Mouse (Mus musculus) heart, embryonic 16.5 days (tissue): Measurements from ENCODE around the gene Gm13289. TPM values are rescaled to one million over a fixed set of nuclear protein-coding genes. Genes with fewer than 3 reads are reported as not detected.
"Not testable (repeated sequence)": the region's sequence is repeated elsewhere in the genome, so short reads cannot be mapped to it uniquely, and the experiment has no call there.

Experiments
- ATAC-seq: fragments of 200-750 bp; cut with Nextera tagmentation; replicated peaks from 2 replicates; pipeline ENCODE4 v1.8.0; 2017; ENCODE audit warnings: moderate number of reproducible peaks; ENCODE audit not compliant: insufficient read depth, low FRiP score; ENCODE audit errors: extremely low read depth
- H3K27ac ChIP-seq: fragments of 300-500 bp; sonication (generic); 2 replicates; pipeline ENCODE4 v1.5.1; 2014; ENCODE audit warnings: mild to moderate bottlenecking, low read length, control low read depth, moderate library complexity
- H3K27me3 ChIP-seq: fragments of 300-500 bp; sonication (generic); 2 replicates; pipeline ENCODE4 v1.6.1; 2014; ENCODE audit warnings: low read length, mixed read lengths; ENCODE audit not compliant: control insufficient read depth, insufficient read depth
- H3K36me3 ChIP-seq: fragments of 300-500 bp; sonication (generic); 2 replicates; pipeline ENCODE4 v1.6.1; 2014; ENCODE audit not compliant: control insufficient read depth, insufficient read depth
- H3K4me1 ChIP-seq: fragments of 300-500 bp; sonication (generic); 2 replicates; pipeline ENCODE4 v1.6.1; 2014; ENCODE audit warnings: low read length, mixed read lengths; ENCODE audit not compliant: control insufficient read depth, insufficient read depth
- H3K4me2 ChIP-seq: fragments of 300-500 bp; sonication (generic); 2 replicates; pipeline ENCODE4 v1.6.1; 2014; ENCODE audit warnings: low read depth, mild to moderate bottlenecking, control low read depth, low read length
- H3K4me3 ChIP-seq: fragments of 300-500 bp; sonication (generic); 2 replicates; pipeline ENCODE4 v1.5.1; 2014; ENCODE audit warnings: mild to moderate bottlenecking, control low read depth, low read length
- H3K9ac ChIP-seq: fragments of 300-500 bp; sonication (generic); 2 replicates; pipeline ENCODE4 v1.6.1; 2014; ENCODE audit warnings: low read length, control low read depth
- H3K9me3 ChIP-seq: fragments of 300-500 bp; sonication (generic); replicated peaks from 2 replicates; pipeline ENCODE4 v1.6.1; 2016; ENCODE audit warnings: low read length; ENCODE audit not compliant: control insufficient read depth
- WGBS: fragments of 180-500 bp; shearing (Covaris S2); extraction: QIAGEN DNeasy Blood & Tissue Kit; methylation state at CpG from one replicate; pipeline ENCODE4 v1.1.7; 2014; 5-methylcytosine and 5-hydroxymethylcytosine counted together
- polyA plus RNA-seq: library from polyadenylated mRNA; unstranded; fragments of >200 nt; fragmentation: Nextera tagmentation; extraction: Ambion mirVana; gene quantifications from 2 replicates; pipeline ENCODE4 v1.2.1, GENCODE M21; 2015

Gm13289 gene
- polyA plus RNA-seq, 1 experiment from 2014 or later, result not detected

- H3K27ac ChIP-seq, H3K9ac ChIP-seq, H3K4me3 ChIP-seq, ATAC-seq, H3K4me2 ChIP-seq, H3K36me3 ChIP-seq, H3K4me1 ChIP-seq, H3K27me3 ChIP-seq, H3K9me3 ChIP-seq: not testable (repeated sequence)
- no CpG with 5 or more reads among the region's 29 CpGs for WGBS
Observed at GRCm38 (mm10) chr4:88779550-88779949, 2.8 kb downstream of the Gm13289 start, which contains the start of gene Gm13272. Gene Gm13272, plus strand, starts transcription at chr4:88779850.

GRCm38 (mm10) chr4:88780320-88780719 is 3.6 kb downstream of the Gm13289 start:
- H3K27me3 ChIP-seq, H3K4me1 ChIP-seq, ATAC-seq, H3K4me3 ChIP-seq, H3K9ac ChIP-seq, H3K27ac ChIP-seq, H3K9me3 ChIP-seq, H3K36me3 ChIP-seq, H3K4me2 ChIP-seq: not testable (repeated sequence)
- 41% methylated on average over 15 of the region's 18 CpGs for WGBS

GRCm38 (mm10) chr4:88781831-88782230 is 5.1 kb downstream of the Gm13289 start, which contains the start of gene Ifnz:
Gene Ifnz, plus strand, starts transcription at chr4:88782131.
- peak within 1 kb of the TSS; percentile 47 for H3K4me2 ChIP-seq
- ATAC-seq, H3K27me3 ChIP-seq, H3K36me3 ChIP-seq, H3K4me1 ChIP-seq, H3K9me3 ChIP-seq: not testable (repeated sequence)
- peak within 1 kb of the TSS; percentile 33 for H3K4me3 ChIP-seq
- peak within 1 kb of the TSS; percentile 43; the same call in 1 of the 2 replicates for H3K9ac ChIP-seq
- WGBS, result 20% methylated on average over 3 of the region's 7 CpGs
- H3K27ac ChIP-seq, result peak within 1 kb of the TSS; percentile 62

DNA sequence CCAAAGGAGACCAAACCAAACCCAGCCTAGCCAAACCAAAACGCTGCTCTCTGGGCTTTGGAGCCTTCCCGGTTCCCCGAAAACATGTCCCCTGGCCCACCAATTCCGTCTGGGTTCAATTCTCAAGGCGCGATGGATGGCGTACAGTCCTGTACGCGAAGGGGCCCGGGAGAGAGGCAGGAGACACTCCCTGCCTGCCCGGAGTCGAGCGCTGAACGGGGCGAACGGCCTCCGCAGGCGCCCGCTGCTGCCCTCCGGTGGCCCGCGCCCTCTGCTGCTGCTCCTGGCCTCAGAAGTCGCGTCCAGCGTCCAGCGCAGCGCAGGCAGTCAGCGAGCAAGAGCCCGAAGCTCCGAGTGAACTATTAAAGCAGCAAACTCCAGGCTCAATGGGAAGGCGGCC is 5.6 kb downstream of the Gm13289 start:
- H3K27me3 ChIP-seq, ATAC-seq, H3K4me1 ChIP-seq, H3K36me3 ChIP-seq, H3K9me3 ChIP-seq: not testable (repeated sequence)
- H3K9ac ChIP-seq, result peak overlapping the region; percentile 43; the same call in 1 of the 2 replicates
- WGBS, result 0% methylated on average over 12 of the region's 31 CpGs
- peak overlapping the region; percentile 47 for H3K4me2 ChIP-seq
- H3K27ac ChIP-seq, result peak overlapping the region; percentile 62
- peak overlapping the region; percentile 33 for H3K4me3 ChIP-seq

DNA sequence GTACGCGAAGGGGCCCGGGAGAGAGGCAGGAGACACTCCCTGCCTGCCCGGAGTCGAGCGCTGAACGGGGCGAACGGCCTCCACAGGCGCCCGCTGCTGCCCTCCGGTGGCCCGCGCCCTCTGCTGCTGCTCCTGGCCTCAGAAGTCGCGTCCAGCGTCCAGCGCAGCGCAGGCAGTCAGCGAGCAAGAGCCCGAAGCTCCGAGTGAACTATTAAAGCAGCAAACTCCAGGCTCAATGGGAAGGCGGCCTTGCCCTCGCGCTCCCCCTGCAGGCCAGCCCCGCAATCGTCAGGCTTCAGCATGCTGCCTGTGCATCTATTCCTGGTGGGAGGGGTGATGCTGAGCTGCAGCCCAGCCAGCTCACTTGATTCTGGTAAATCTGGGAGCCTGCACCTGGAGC is 8.7 kb downstream of the Gm13289 start, which contains the start of gene Gm13276:
Gene Gm13276, plus strand, starts transcription at position 301 of the 400 bp plus-strand sequence.
- H3K36me3 ChIP-seq, H3K27me3 ChIP-seq, H3K9me3 ChIP-seq, H3K27ac ChIP-seq, H3K4me2 ChIP-seq, H3K9ac ChIP-seq, ATAC-seq, H3K4me3 ChIP-seq, H3K4me1 ChIP-seq: not testable (repeated sequence)
- WGBS, result no CpG with 5 or more reads among the region's 27 CpGs

DNA sequence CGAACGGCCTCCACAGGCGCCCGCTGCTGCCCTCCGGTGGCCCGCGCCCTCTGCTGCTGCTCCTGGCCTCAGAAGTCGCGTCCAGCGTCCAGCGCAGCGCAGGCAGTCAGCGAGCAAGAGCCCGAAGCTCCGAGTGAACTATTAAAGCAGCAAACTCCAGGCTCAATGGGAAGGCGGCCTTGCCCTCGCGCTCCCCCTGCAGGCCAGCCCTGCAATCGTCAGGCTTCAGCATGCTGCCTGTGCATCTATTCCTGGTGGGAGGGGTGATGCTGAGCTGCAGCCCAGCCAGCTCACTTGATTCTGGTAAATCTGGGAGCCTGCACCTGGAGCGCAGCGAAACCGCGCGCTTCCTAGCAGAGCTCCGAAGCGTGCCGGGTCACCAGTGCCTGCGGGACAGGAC is 11.7 kb downstream of the Gm13289 start, which contains the start of gene Gm13277:
Gene Gm13277, plus strand, starts transcription at position 231 of the 400 bp plus-strand sequence.
- 0% methylated on average over 1 of the region's 28 CpGs for WGBS

DNA sequence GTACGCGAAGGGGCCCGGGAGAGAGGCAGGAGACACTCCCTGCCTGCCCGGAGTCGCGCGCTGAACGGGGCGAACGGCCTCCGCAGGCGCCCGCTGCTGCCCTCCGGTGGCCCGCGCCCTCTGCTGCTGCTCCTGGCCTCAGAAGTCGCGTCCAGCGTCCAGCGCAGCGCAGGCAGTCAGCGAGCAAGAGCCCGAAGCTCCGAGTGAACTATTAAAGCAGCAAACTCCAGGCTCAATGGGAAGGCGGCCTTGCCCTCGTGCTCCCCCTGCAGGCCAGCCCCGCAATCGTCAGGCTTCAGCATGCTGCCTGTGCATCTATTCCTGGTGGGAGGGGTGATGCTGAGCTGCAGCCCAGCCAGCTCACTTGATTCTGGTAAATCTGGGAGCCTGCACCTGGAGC is 14.5 kb downstream of the Gm13289 start, which contains the start of gene Gm13278:
Gene Gm13278, plus strand, starts transcription at position 301 of the 400 bp plus-strand sequence.
- ATAC-seq, H3K27me3 ChIP-seq, H3K4me1 ChIP-seq, H3K4me3 ChIP-seq, H3K36me3 ChIP-seq, H3K27ac ChIP-seq, H3K9ac ChIP-seq, H3K9me3 ChIP-seq, H3K4me2 ChIP-seq: not testable (repeated sequence)
- WGBS, result no CpG with 5 or more reads among the region's 28 CpGs

More for the DNA sequence above, 11.7 kb downstream of the Gm13289 start, which contains the start of gene Gm13277:
- not testable (repeated sequence) for H3K9me3 ChIP-seq, ATAC-seq, H3K36me3 ChIP-seq, H3K4me2 ChIP-seq, H3K27ac ChIP-seq, H3K27me3 ChIP-seq, H3K4me3 ChIP-seq, H3K4me1 ChIP-seq, H3K9ac ChIP-seq

DNA sequence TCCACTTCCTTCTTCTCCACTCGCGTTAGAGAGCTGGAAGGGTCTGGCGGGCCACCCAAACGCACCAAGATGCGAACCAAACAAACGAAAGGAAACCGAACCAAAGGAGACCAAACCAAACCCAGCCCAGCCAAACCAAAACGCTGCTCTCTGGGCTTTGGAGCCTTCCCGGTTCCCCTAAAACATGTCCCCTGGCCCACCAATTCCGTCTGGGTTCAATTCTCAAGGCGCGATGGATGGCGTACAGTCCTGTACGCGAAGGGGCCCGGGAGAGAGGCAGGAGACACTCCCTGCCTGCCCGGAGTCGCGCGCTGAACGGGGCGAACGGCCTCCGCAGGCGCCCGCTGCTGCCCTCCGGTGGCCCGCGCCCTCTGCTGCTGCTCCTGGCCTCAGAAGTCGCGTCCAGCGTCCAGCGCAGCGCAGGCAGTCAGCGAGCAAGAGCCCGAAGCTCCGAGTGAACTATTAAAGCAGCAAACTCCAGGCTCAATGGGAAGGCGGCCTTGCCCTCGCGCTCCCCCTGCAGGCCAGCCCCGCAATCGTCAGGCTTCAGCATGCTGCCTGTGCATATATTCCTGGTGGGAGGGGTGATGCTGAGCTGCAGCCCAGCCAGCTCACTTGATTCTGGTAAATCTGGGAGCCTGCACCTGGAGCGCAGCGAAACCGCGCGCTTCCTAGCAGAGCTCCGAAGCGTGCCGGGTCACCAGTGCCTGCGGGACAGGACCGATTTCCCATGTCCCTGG is 17.4 kb downstream of the Gm13289 start, which contains the start of gene Gm13275:
Gene Gm13275, plus strand, starts transcription at position 552 of the 740 bp plus-strand sequence.
- ATAC-seq, H3K36me3 ChIP-seq, H3K4me1 ChIP-seq, H3K27ac ChIP-seq, H3K9me3 ChIP-seq, H3K4me3 ChIP-seq, H3K4me2 ChIP-seq, H3K9ac ChIP-seq, H3K27me3 ChIP-seq: not testable (repeated sequence)
- 0% methylated on average over 10 of the region's 52 CpGs for WGBS

- not testable (repeated sequence) for ATAC-seq, H3K36me3 ChIP-seq, H3K9me3 ChIP-seq, H3K4me3 ChIP-seq, H3K27me3 ChIP-seq, H3K27ac ChIP-seq, H3K9ac ChIP-seq, H3K4me1 ChIP-seq, H3K4me2 ChIP-seq
- WGBS, result no CpG with 5 or more reads among the region's 28 CpGs
Observed at GRCm38 (mm10) chr4:88797097-88797496, 20.4 kb downstream of the Gm13289 start, which contains the start of gene Gm13279. Gene Gm13279, plus strand, starts transcription at chr4:88797397.
